Mouse (Mus musculus): ENCODE measurements at regions not wholly inside any gene's neighbourhood (a gene's known extent, or its start where the extent isn't known, plus 50 kb on each side); places are given as distances from the start of the nearest gene placed in this dataset.

DNA sequence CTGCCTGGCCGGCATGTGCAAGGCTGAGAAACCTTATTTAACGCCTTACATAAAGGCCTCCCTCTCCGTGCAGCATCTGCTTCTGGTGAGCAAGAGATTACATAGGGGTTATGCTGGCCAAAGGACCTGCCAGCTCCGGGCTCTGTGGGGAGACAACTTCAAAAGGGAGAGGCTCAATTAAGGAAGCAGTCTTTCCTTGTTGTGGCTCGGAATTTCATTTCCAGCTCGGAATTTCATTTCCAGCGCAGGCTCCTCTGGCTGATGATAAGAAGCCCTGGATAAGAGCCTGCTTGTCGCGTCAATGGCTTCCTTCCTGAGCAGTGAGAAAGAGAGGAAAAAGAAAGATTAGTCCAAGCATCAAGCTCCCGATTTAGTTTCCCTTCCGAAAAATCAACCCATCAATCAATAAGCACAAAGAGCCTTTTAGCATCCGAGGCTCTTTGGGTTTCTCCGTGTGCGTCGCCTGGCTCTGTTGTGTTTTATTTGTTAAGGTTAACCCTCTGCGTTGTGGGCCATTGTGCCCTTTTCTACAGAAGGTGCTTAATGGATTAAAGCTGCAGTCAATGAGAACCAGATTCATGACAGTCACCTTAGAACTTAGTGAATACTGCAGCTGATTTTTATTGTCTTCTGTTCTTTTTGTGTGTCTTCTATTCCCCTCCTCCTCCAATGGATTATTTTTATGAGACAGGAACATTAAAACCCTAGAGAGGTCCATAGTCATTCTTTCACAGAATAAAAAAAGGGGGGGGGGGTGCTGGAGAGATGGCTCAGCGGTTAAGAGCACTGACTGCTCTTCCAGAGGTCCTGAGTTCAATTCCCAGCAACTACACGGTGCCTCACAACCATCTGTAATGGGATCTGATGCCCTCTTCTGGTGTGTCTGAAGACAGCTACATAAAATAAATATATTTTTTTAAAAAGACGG, 218.3 kb downstream of the Myo1b start:
- peak; percentile 43 for DNase-seq

DNA sequence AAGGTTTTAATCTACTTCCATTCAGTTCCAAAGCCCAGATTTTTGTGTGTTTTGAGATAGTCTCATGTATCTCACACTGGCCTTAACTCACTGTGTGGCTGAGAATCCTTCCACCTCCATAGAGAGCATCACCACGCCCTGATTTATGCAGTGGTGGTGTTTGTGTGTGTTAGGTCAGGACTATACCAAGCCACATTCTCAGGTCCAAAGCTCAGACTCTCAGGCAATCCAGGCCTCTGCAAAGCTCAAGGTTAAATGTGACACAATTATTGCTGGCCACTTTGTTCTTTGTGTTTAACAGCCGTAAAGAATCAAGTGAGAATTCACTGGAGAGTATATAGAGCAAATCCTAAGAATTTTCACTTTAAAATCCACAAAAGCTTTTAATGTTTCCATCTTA, 218.2 kb upstream of the Nabp1 start:
- DNase-seq, result no peak

- DNase-seq, result no peak
These were observed 212.7 kb upstream of the Nabp1 start for GRCm38 (mm10) chr1:51690878-51691277.

GRCm38 (mm10) chr1:51689461-51690223, 211.4 kb upstream of the Nabp1 start:
- peak; percentile 28 for DNase-seq

- no peak for DNase-seq
These were observed 210.7 kb upstream of the Nabp1 start for GRCm38 (mm10) chr1:51688946-51689345.

DNA sequence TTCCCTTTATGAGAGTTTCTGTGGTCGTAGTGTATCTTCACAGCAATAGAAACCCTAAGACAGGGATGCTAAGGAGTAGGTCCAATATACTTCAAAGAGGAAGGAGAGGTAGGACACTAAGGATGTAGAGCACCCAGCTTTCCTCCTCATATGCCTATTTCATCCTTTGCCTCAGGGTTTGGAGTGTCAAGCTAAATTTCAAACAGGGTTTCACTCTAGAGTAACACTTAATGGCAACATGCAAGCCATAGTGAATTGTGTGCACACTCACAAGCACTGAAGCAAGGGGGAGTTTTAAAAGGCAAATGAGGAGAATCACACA, 210.0 kb upstream of the Nabp1 start:
- no peak for DNase-seq

DNA sequence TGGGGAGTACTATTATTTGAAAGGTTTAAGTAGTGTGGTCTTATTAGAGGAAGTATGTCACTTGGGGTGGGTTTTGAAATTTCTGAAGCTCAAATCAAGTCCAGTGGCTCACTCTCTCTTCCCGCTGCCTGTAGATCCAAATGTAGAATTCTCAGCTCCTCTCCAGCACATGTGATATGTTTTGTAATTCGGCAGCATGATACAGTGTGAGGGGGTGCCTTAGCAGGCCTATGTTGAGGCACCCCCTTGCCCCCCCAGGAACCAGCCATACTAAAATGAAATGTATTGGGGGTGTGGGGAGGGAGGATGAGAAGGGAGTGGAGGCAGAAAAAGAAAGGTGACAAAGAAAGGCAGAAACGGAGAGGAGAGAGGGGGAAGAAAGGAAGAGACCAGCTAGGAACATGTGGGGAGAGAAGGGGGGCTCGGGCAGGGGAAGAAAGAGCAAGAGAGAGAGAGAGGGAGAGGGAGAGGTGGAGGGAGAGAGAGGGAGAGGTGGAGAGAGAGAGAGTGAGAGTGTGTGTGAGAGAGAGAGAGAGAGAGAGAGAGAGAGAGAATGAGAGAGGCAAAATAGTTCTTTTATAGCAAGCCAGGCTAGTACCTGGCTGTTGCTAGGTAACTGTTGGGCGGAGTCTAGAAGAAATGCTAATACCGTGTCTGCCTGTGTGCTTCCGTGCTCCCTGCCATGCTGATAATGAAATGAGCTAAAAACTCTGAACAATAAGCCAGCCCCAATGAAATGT, 209.4 kb upstream of the Nabp1 start:
- DNase-seq, result no peak

DNA sequence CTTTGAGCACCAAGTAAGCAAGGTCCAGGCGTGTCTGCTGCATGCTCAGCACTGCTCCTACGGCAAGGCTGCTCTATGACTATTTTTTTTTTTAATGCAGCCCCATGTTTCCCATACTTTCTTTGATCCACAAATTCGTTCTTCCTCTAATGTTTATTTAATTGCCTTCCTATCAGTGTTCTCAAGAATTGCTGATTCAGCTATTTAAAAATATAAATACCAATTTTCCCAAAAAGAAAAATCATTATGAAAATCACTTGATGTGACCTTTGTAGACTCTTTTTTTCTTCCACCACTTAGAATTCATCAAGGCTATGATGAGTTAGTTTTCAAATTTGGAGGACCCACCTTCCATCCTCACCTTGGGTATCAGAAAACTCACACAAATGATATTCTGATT, 208.5 kb upstream of the Nabp1 start:
- DNase-seq, result no peak

- no peak for DNase-seq
These were observed 204.0 kb upstream of the Nabp1 start for GRCm38 (mm10) chr1:51682273-51682672.

DNA sequence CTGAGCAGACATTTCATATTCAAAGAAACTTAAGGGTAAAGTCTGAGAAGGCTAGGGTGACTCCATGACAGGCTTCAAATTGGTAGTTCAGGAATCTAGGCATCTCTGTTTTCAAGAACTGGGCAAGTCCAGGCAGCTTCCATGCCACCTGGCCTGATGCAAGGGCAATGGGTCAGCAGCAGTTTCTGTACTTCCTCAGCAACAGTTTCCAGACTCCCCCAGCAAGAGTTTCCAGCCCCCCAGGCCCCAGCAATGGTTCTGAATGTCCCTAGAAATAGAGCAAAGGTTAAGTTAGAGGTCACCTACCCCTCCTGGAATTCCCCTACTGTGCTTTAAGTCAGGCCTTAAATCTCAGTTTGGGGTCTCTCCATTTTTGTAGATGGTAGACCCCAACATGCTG, 203.6 kb upstream of the Nabp1 start:
- no peak for DNase-seq

- DNase-seq, result no peak
These were observed 202.5 kb upstream of the Nabp1 start for GRCm38 (mm10) chr1:51680725-51681124.

GRCm38 (mm10) chr1:51678290-51678928, 200.2 kb upstream of the Nabp1 start:
- no peak for DNase-seq

DNA sequence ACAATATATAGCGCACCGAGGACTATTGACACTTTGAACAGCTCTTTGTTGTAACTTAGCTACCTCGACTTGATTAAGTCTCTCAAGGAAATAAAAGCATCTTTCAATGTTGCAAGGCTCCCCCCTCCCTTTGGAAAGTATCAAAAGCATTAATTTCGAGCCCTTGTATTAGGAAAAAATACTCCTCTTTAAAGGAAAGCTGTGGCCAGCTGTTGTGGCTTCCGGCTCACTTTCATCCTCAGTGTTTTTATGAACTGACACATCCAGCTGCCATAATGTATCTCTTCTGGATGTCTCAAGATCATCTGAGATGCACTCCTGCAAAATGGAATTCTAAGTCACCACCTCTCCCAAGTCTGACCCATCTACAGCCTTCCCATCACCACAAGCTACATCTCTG, 199.6 kb upstream of the Nabp1 start:
- no peak for DNase-seq

- DNase-seq, result no peak
These were observed 193.5 kb upstream of the Nabp1 start for GRCm38 (mm10) chr1:51671691-51672090.

DNA sequence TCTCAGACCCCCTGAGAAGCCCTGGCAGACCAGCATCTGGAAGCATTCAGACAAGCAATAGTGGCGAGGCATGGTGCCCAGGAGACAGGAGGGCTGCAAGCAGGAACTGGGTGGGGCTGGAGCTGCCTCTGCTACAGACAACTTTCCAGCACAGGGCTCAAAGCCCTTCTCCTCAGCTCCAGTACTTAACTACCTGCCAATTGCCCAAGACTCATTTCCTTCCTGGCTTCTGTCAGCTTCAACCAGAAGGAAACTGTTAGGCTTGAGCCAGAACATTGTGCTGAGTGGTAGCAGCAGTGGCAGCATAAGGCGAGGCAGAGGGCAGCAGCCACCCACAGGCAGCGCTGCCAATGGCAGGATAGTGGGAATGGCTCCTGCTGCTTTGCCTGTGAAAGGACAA, 193.1 kb upstream of the Nabp1 start:
- peak; percentile 42 for DNase-seq

GRCm38 (mm10) chr1:51670009-51670408, 191.8 kb upstream of the Nabp1 start:
- DNase-seq, result no peak

DNA sequence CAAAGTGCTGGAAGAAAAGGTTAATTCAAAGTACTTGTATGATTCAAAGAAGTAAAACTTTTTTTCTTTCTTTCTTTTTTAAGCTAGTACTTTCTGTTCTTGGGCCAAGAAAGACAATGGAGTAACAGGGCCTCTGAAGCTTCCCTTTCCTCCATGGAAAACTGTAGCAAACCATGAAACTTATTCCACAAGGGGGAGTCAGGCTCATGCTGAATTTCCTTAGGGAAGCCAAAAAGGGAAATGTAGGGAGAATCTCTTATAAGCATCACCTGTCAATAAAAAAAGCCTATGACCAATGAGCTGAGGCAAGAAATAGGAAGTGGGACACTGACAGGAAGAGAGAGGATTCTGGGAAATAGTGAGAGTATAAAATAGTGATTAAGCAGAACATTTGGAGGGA, 190.7 kb upstream of the Nabp1 start:
- no peak for DNase-seq

DNA sequence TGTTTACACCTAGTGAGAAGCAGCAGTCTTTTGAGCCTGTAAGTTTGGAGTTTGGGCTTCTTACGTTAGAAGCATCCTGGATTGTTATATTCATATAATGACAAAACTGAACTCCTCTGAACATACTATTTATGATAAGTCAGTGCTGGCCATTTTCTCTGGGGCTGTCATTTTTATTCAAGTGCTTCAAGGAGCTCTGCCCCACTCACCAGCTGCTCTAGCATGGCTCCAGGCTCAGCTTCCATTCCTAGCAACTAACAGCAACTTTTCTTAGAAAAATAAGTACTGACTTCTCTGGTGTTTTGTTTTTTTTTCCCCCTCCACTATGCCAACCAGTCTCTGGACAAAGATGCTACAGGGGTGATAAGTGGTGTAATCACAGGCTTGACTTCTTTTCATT, 182.3 kb upstream of the Nabp1 start:
- DNase-seq, result no peak

DNA sequence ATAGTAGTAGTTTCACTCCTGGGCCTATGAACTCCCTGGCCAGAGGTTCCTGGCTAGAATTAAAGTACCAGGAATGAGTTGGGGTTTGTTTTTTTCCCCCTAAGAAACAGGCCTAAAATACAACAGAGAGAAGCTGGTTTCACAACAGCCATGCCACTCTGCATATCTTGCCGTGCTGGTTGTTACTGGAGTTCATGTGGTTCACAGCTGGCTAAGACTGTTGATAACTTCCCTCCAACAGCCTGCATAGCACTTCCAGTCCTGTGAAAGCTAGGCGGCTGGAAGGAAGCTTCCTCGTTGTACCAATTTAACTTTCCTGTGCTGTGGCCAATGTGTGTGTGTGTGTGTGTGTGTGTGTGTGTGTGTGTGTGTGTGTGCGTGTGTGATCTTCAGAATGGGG, 179.0 kb upstream of the Nabp1 start:
- no peak for DNase-seq

- DNase-seq, result no peak
These were observed 172.4 kb upstream of the Nabp1 start for GRCm38 (mm10) chr1:51650653-51650995.

- no peak for DNase-seq
These were observed 171.9 kb upstream of the Nabp1 start for GRCm38 (mm10) chr1:51649963-51650652.

DNA sequence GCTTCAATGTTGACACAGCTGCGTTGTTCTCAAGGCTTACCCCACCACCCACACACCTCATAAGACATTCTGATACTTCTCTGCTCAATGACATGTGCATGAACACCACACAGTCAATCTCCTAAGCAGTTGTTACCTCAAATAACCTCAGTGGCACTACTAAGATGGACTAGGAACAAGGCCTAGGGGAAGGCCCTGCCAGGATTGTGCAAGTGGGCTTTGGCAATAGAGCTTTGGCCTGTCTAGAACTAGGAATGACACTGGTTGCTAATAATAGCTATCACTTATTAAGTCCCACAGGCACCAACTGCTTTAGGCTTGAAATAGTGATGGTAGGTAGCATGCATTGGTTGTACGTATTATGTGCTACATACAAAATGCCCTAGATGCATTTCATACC, 169.7 kb upstream of the Nabp1 start:
- DNase-seq, result peak; percentile 56
